Mouse (Mus musculus): ENCODE measurements around the gene Gab1. TPM values are rescaled to one million over a fixed set of nuclear protein-coding genes. Genes with fewer than 3 reads are reported as not detected.

Gab1 gene
- 24.9 and 25.6 TPM in 2 replicates for polyA plus RNA-seq (2015; fragmentation: Nextera tagmentation; extraction: Ambion mirVana)

- H3K9ac ChIP-seq, result peak within 1 kb of the TSS; percentile 82
- peak within 1 kb of the TSS; percentile 99 for H3K27ac ChIP-seq
- peak within 1 kb of the TSS; percentile 75 for H3K4me3 ChIP-seq
- H3K36me3 ChIP-seq, result no peaks in the 10 kb centered on the region
- peaks cover 14% of the 10 kb centered on the region; the same call in 1 of the 2 replicates for H3K4me1 ChIP-seq
- H3K4me2 ChIP-seq, result peak within 1 kb of the TSS; percentile 55
- no peaks in the 10 kb centered on the region for H3K9me3 ChIP-seq
- no peaks in the 10 kb centered on the region for H3K27me3 ChIP-seq
- peak; percentile 96 for ATAC-seq (ENCODE audit: insufficient number of reproducible peaks, low FRiP score, low TSS enrichment, low read depth)
- under 1% methylated on average over 68 of the region's 70 CpGs for WGBS
Measured at GRCm38 (mm10) chr8:80880196-80881106, at the start of gene Gab1. TSS of gene Gab1 (minus strand) at chr8:80880519.

- Histone ChIP-seq H3K27me3 (no peaks in the 10 kb centered on the region), H3K9ac (no peak overlapping the region), H3K4me3 (no peak overlapping the region), H3K9me3 (no peaks in the 10 kb centered on the region), H3K4me2 (no peak overlapping the region), H3K36me3 (no peaks in the 10 kb centered on the region), H3K27ac (no peak overlapping the region), H3K4me1 (no peaks in the 10 kb centered on the region)
- no peak for ATAC-seq (ENCODE audit: insufficient number of reproducible peaks, low FRiP score, low TSS enrichment, low read depth)
Measured at GRCm38 (mm10) chr8:80928770-80929169, 48.5 kb upstream of the Gab1 start.

- H3K9ac ChIP-seq, result no peak overlapping the region
- H3K27ac ChIP-seq, result no peak overlapping the region
- no peak overlapping the region for H3K4me2 ChIP-seq
- peaks cover 5% of the 10 kb centered on the region for H3K4me1 ChIP-seq
- H3K4me3 ChIP-seq, result no peak overlapping the region
- H3K9me3 ChIP-seq, result no peaks in the 10 kb centered on the region
- WGBS, result 83% methylated on average over 9 of the region's 9 CpGs
- H3K27me3 ChIP-seq, result no peaks in the 10 kb centered on the region
- no peak for ATAC-seq (ENCODE audit: insufficient number of reproducible peaks, low FRiP score, low TSS enrichment, low read depth)
- no peaks in the 10 kb centered on the region for H3K36me3 ChIP-seq
Measured at GRCm38 (mm10) chr8:80923794-80924316, 43.5 kb upstream of the Gab1 start.

GRCm38 (mm10) chr8:80922642-80923041 lies 42.3 kb upstream of the Gab1 start:
- H3K36me3 ChIP-seq, result no peaks in the 10 kb centered on the region
- no peak overlapping the region for H3K4me2 ChIP-seq
- no peak for ATAC-seq (ENCODE audit: insufficient number of reproducible peaks, low FRiP score, low TSS enrichment, low read depth)
- H3K4me3 ChIP-seq, result no peak overlapping the region
- H3K27me3 ChIP-seq, result no peaks in the 10 kb centered on the region
- WGBS, result 36% methylated on average over 6 of the region's 6 CpGs
- H3K27ac ChIP-seq, result no peak overlapping the region
- H3K9me3 ChIP-seq, result no peaks in the 10 kb centered on the region
- no peak overlapping the region for H3K9ac ChIP-seq
- peaks cover 5% of the 10 kb centered on the region for H3K4me1 ChIP-seq

GRCm38 (mm10) chr8:80919130-80919529 lies 38.8 kb upstream of the Gab1 start:
- Histone ChIP-seq H3K4me2 (no peak overlapping the region), H3K9ac (no peak overlapping the region), H3K4me3 (no peak overlapping the region), H3K27ac (no peak overlapping the region), H3K4me1 (peaks cover 5% of the 10 kb centered on the region), H3K9me3 (no peaks in the 10 kb centered on the region), H3K27me3 (no peaks in the 10 kb centered on the region), H3K36me3 (no peaks in the 10 kb centered on the region)
- WGBS, result 62% methylated on average over 4 of the region's 4 CpGs
- ATAC-seq (ENCODE audit: insufficient number of reproducible peaks, low FRiP score, low TSS enrichment, low read depth), result 0 out of 2 replicates have a peak, but pooled peaks have one; percentile 40

- no peak overlapping the region for H3K4me3 ChIP-seq
- WGBS, result 92% methylated on average over 6 of the region's 6 CpGs
- H3K9ac ChIP-seq, result no peak overlapping the region
- H3K4me2 ChIP-seq, result no peak overlapping the region
- H3K4me1 ChIP-seq, result peaks cover 5% of the 10 kb centered on the region
- no peaks in the 10 kb centered on the region for H3K9me3 ChIP-seq
- no peak for ATAC-seq (ENCODE audit: insufficient number of reproducible peaks, low FRiP score, low TSS enrichment, low read depth)
- no peaks in the 10 kb centered on the region for H3K27me3 ChIP-seq
- no peak overlapping the region for H3K27ac ChIP-seq
- no peaks in the 10 kb centered on the region for H3K36me3 ChIP-seq
Measured at GRCm38 (mm10) chr8:80918531-80918930, 38.2 kb upstream of the Gab1 start.

- WGBS, result 71% methylated on average over 11 of the region's 11 CpGs
- Histone ChIP-seq H3K27ac (no peak overlapping the region), H3K27me3 (no peaks in the 10 kb centered on the region), H3K4me3 (no peak overlapping the region), H3K36me3 (no peaks in the 10 kb centered on the region), H3K4me1 (peaks cover 4% of the 10 kb centered on the region), H3K9me3 (no peaks in the 10 kb centered on the region), H3K9ac (no peak overlapping the region), H3K4me2 (no peak overlapping the region)
- ATAC-seq (ENCODE audit: insufficient number of reproducible peaks, low FRiP score, low TSS enrichment, low read depth), result no peak
Measured at GRCm38 (mm10) chr8:80916463-80917235, 36.3 kb upstream of the Gab1 start.

GRCm38 (mm10) chr8:80913016-80913748 lies 32.9 kb upstream of the Gab1 start:
- H3K4me2 ChIP-seq, result no peak overlapping the region
- H3K27ac ChIP-seq, result peak overlapping the region; percentile 57
- peaks cover 8% of the 10 kb centered on the region for H3K4me1 ChIP-seq
- 88% methylated on average over 1 of the region's 1 CpGs for WGBS
- no peaks in the 10 kb centered on the region for H3K9me3 ChIP-seq
- H3K9ac ChIP-seq, result no peak overlapping the region
- peak; percentile 32; the same call in 1 of the 2 replicates for ATAC-seq (ENCODE audit: insufficient number of reproducible peaks, low FRiP score, low TSS enrichment, low read depth)
- no peaks in the 10 kb centered on the region for H3K36me3 ChIP-seq
- H3K4me3 ChIP-seq, result no peak overlapping the region
- no peaks in the 10 kb centered on the region for H3K27me3 ChIP-seq

GRCm38 (mm10) chr8:80911400-80911799 lies 31.1 kb upstream of the Gab1 start:
- Histone ChIP-seq H3K4me3 (no peak overlapping the region), H3K4me1 (peaks cover 8% of the 10 kb centered on the region), H3K36me3 (no peaks in the 10 kb centered on the region), H3K9me3 (no peaks in the 10 kb centered on the region), H3K27me3 (no peaks in the 10 kb centered on the region), H3K27ac (no peak overlapping the region), H3K4me2 (no peak overlapping the region), H3K9ac (no peak overlapping the region)
- ATAC-seq (ENCODE audit: insufficient number of reproducible peaks, low FRiP score, low TSS enrichment, low read depth), result no peak
- WGBS, result 79% methylated on average over 5 of the region's 5 CpGs

- Histone ChIP-seq H3K4me3 (no peak overlapping the region), H3K9me3 (no peaks in the 10 kb centered on the region), H3K27ac (0 out of 2 replicates have a peak overlapping the region, but pooled peaks have one; percentile 47), H3K36me3 (no peaks in the 10 kb centered on the region), H3K4me2 (no peak overlapping the region), H3K4me1 (peaks cover 8% of the 10 kb centered on the region), H3K27me3 (no peaks in the 10 kb centered on the region), H3K9ac (no peak overlapping the region)
- peak; percentile 45 for ATAC-seq (ENCODE audit: insufficient number of reproducible peaks, low FRiP score, low TSS enrichment, low read depth)
- 49% methylated on average over 6 of the region's 6 CpGs for WGBS
Measured at GRCm38 (mm10) chr8:80908262-80908907, 28.1 kb upstream of the Gab1 start.

- 53% methylated on average over 9 of the region's 9 CpGs for WGBS
- H3K4me1 ChIP-seq, result no peaks in the 10 kb centered on the region
- H3K9ac ChIP-seq, result no peak overlapping the region
- no peaks in the 10 kb centered on the region for H3K9me3 ChIP-seq
- H3K36me3 ChIP-seq, result no peaks in the 10 kb centered on the region
- no peak overlapping the region for H3K4me3 ChIP-seq
- H3K27ac ChIP-seq, result no peak overlapping the region
- no peak overlapping the region for H3K4me2 ChIP-seq
- no peaks in the 10 kb centered on the region for H3K27me3 ChIP-seq
- no peak for ATAC-seq (ENCODE audit: insufficient number of reproducible peaks, low FRiP score, low TSS enrichment, low read depth)
Measured at GRCm38 (mm10) chr8:80902354-80902753, 22.0 kb upstream of the Gab1 start.

Measured in limb, embryonic 15.5 days (tissue).